Mouse (Mus musculus): Measurements from ENCODE around the gene Rpl35a. TPM values are rescaled to one million over a fixed set of nuclear protein-coding genes. Genes with fewer than 3 reads are reported as not detected.

The Rpl35a gene
- 368 TPM for polyA plus RNA-seq (2014; fragmentation: Illumina TruSeq; extraction: RNeasy Lipid Tissue Mini Kit (QIAGEN cat#74804); ENCODE audit: low read depth, low replicate concordance)

DNA sequence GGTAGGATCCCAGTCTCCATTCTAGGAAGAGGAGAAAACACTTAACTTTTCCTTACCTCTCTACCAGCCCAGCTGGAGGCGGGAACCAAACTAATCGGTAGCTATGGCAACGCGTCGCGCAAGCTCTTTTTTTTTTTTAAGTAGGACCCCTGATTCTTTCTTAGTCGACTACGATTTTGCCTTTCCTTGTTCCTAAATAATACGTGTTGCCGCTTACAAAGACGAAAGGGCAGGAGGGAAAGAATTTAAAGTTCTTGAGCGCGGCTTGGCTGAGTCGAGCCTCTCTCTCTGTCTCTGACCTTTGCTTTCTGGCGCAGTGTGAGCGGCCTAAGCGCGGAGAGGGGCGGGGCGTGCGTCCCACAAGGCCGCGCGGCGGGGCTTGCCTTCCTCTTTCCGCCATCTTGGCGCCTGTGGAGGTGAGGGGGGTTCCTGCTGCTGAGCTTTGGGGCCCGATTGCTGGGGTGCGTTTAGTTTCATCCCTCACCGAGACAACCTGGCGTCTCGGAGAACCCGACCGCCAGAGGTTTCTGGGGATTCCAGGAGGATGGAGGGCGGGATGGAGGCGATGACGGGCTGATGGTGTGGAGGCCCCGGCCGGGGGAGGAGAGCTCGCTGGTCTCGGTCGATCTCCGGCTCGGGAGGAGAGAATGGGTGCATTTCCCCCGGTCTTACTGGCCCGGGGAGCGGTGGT is at the start of gene Rpl35a, which contains the start of gene Iqcg:
Rpl35a (plus strand) TSS at position 359 of the 691 bp plus-strand sequence.
Iqcg (minus strand) TSS at position 124 of the 691 bp plus-strand sequence.

DNA sequence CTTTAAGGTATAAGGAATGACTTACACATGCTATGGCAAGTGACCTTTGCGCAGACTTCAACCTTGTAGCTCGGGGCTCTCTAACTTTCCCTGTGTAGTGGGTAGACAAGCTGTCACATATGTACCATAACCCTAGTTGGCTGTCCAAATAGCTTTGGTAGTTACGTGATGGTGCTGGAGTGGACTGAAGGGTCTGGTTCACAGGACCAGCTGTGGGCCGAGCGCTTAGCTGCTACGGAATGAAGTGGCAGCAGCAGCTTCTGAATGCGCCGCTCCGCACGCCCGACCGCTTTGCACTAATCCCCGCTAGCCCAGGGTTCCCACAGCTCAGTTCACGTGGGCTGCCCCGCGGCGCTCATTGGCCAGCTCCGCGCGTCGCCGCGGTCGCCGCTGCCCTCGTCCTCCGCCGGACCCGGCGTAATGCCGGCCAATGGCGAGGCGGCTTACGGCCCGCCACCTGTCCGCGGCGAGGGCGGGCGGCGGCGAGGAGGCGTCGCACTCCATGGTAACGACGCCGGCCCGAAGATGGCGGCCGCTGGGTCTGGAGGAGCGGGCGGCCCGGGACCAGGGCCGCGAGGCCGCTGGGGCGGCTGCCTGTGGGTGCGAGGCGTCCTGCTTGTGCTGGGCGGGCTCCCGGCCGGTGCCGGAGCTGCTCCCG is 5.9 kb downstream of the Rpl35a start, which contains the start of gene Lmln:
Lmln (plus strand) TSS at position 498 of the 658 bp plus-strand sequence.

Other genes starting within 250 kb of the Rpl35a start
- not detected for gene Smbd1, start 246.0 kb upstream of the Rpl35a start, polyA plus RNA-seq (2014; fragmentation: Illumina TruSeq; extraction: RNeasy Lipid Tissue Mini Kit (QIAGEN cat#74804); ENCODE audit: low read depth, low replicate concordance)
- gene Fyttd1, start 179.0 kb upstream of the Rpl35a start, polyA plus RNA-seq (2014; fragmentation: Illumina TruSeq; extraction: RNeasy Lipid Tissue Mini Kit (QIAGEN cat#74804); ENCODE audit: low read depth, low replicate concordance), result 52.0 TPM
- gene Rubcn, start 178.7 kb upstream of the Rpl35a start, polyA plus RNA-seq (2014; fragmentation: Illumina TruSeq; extraction: RNeasy Lipid Tissue Mini Kit (QIAGEN cat#74804); ENCODE audit: low read depth, low replicate concordance), result 5.3 TPM
- gene Lrch3, start 142.4 kb upstream of the Rpl35a start, polyA plus RNA-seq (2014; fragmentation: Illumina TruSeq; extraction: RNeasy Lipid Tissue Mini Kit (QIAGEN cat#74804); ENCODE audit: low read depth, low replicate concordance), result 7.5 TPM
- 1.5 TPM for gene Iqcg, start 235 bp upstream of the Rpl35a start, polyA plus RNA-seq (2014; fragmentation: Illumina TruSeq; extraction: RNeasy Lipid Tissue Mini Kit (QIAGEN cat#74804); ENCODE audit: low read depth, low replicate concordance)
- gene Lmln, start 6.1 kb downstream of the Rpl35a start, polyA plus RNA-seq (2014; fragmentation: Illumina TruSeq; extraction: RNeasy Lipid Tissue Mini Kit (QIAGEN cat#74804); ENCODE audit: low read depth, low replicate concordance), result 0.61 TPM
- gene Osbpl11, start 128.6 kb downstream of the Rpl35a start, polyA plus RNA-seq (2014; fragmentation: Illumina TruSeq; extraction: RNeasy Lipid Tissue Mini Kit (QIAGEN cat#74804); ENCODE audit: low read depth, low replicate concordance), result 6.1 TPM
- 40.1 TPM for gene Snx4, start 195.0 kb downstream of the Rpl35a start, polyA plus RNA-seq (2014; fragmentation: Illumina TruSeq; extraction: RNeasy Lipid Tissue Mini Kit (QIAGEN cat#74804); ENCODE audit: low read depth, low replicate concordance)

Measured in liver, adult 10 weeks (tissue).